Mouse (Mus musculus) CD4-positive helper T cell, adult 2 months (primary cell): ENCODE measurements around the gene Bend5.
A peak's percentile ranks its signal among the peaks of the same experiment; 100 is the strongest.

Experiments used
- DNase-seq: peaks from one replicate; pipeline ENCODE4 v3.0.0-alpha.2; 2012; ENCODE audit warnings: low read depth, missing footprints, low spot score

Gene Bend5

GRCm38 (mm10) chr4:111485189-111485588 lies 70.4 kb downstream of the Bend5 start:
- no peak for DNase-seq

GRCm38 (mm10) chr4:111486187-111486586 lies 71.4 kb downstream of the Bend5 start:
- DNase-seq, result no peak

GRCm38 (mm10) chr4:111487233-111487843 lies 72.5 kb downstream of the Bend5 start:
- DNase-seq, result no peak

DNA sequence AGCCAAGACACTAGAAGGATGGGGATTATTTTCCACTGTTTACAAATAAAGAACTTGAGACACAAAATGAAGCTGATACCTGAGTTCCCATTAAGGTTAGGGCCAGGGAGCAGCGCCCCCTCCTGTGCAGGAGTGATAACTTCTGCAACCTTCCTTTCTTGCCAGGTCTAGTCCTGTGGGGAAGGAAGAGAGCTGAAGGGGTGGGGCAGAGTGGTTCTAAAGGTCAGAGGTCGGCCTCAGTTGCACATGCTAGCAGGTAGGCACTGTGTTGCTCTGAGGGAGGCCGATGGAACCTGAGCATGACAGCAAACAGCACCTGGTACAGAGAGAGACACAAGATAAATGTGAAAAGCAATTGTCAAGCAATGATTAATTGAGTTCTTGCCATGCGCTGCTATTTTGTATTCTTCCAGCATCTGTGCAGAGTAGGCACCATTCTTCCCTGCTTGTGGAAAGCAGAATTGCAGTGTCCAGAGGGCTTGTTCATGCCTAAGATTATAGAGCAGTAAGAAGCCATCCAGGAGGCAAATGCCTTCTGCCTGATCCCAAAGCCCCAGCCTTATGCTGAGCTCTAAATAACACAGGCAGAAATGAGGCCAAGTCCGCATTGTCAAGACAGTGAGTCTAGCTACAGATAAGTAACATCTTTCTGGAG lies 79.1 kb downstream of the Bend5 start:
- DNase-seq, result no peak

- DNase-seq, result peak; percentile 4
Measured at GRCm38 (mm10) chr4:111495949-111496348, 81.1 kb downstream of the Bend5 start.

DNA sequence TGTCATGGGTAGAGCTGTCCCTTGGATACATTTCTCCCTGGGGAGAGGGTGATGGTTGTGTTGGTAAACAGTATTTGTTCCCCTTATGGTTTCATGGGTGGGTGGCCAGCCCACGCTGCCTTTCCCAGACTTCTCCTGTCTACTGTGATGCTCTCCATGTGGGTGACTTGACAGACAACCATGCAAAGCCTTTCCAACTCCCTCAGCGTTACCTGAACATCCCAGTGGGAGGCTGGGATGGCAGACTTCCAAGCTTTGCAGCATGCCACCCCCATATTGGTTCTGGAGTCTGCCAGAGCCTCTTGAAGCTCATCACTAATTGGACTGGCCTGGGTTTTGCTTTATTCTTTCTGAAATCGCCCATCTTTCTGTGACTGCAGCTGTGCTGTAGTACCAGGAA lies 83.9 kb downstream of the Bend5 start:
- DNase-seq, result no peak

DNA sequence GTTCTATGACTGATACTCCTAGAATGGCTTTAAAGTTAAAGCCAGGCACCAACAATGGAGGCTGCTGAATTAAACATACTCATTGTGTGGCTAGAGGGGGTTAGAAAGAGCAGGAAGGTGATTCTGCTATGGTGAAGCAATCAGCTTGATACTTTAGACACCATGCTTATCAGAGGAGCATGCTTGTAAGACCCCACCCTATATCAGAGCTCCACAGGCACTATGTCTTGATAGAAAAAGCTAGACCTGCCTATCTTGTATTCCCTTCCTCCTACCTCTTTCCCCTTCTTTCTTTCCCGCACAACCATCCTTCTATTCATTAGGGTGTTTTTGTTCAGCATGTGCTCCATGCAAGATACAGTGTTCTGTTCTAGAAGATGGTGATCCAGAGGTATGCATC lies 86.6 kb downstream of the Bend5 start:
- DNase-seq, result no peak

DNA sequence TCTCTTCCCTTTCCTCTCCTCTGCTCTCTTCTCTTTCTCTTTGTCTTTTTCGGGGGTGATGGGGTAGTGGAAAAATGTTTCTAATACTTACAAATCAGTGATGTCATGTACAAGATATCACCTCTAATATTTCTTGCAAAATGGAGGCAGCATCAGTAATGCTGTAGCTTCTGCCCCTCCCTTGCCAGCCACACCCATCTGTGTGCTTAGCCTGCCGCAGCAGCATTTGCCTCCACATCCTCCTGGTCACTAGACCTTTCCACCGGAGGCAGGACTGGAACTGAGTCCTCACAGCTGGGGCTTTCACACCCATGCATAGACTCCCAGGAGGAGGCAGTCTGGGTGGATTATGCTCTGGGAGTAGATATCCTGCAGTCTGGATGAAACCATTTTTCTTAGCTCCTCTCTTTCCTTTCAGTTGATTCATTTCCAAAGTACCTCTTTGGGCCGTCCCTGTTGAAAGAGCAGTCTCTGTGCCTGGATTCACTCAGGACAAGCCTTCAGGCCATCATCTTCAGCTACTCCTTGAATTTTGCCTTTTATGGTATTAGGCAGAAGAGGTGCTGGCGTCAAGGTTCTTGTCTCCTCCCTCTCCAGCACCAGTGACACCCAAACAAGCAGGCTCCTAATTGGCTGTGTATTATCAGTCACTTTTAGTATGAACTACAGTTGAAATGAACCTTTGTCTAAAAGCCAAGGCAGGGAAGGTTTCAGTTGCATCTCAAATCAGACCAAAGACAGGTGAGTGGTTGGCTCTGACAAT lies 88.3 kb downstream of the Bend5 start:
- DNase-seq, result no peak

- DNase-seq, result no peak
Measured at GRCm38 (mm10) chr4:111504952-111505351, 90.1 kb downstream of the Bend5 start.
